Mouse (Mus musculus) liver, embryonic 12.5 days (tissue): ENCODE data around the gene Rpl41. TPM values are rescaled to one million over a fixed set of nuclear protein-coding genes. Genes with fewer than 3 reads are reported as not detected.
"Not testable (repeated sequence)": the region's sequence is repeated elsewhere in the genome, so short reads cannot be mapped to it uniquely, and the experiment has no call there.

Source experiments
- ATAC-seq: fragments of 200-750 bp; cut with Nextera tagmentation; 2 replicates; pipeline ENCODE4 v1.8.0; 2017; ENCODE audit warnings: moderate number of reproducible peaks, mild to moderate bottlenecking, moderate library complexity
- H3K27ac ChIP-seq: fragments of 300-500 bp; sonication (generic); 2 replicates; pipeline ENCODE4 v1.5.1; 2016; ENCODE audit warnings: mild to moderate bottlenecking
- H3K27me3 ChIP-seq: fragments of 300-500 bp; sonication (generic); replicated peaks from 2 replicates; pipeline ENCODE4 v1.6.1; 2016; ENCODE audit warnings: mild to moderate bottlenecking, moderate library complexity
- H3K36me3 ChIP-seq: fragments of 300-500 bp; sonication (generic); 2 replicates; pipeline ENCODE4 v1.6.1; 2016; ENCODE audit warnings: mild to moderate bottlenecking, moderate library complexity
- H3K4me1 ChIP-seq: fragments of 300-500 bp; sonication (generic); 2 replicates; pipeline ENCODE4 v1.6.1; 2016
- H3K4me2 ChIP-seq: fragments of 300-500 bp; sonication (generic); 2 replicates; pipeline ENCODE4 v1.6.1; 2016; ENCODE audit warnings: mild to moderate bottlenecking, moderate library complexity
- H3K4me3 ChIP-seq: fragments of 300-500 bp; sonication (generic); 2 replicates; pipeline ENCODE4 v1.5.1; 2016; ENCODE audit warnings: mild to moderate bottlenecking, moderate library complexity
- H3K9ac ChIP-seq: fragments of 300-500 bp; sonication (generic); 2 replicates; pipeline ENCODE4 v1.6.1; 2016; ENCODE audit warnings: mild to moderate bottlenecking, moderate library complexity
- H3K9me3 ChIP-seq: fragments of 300-500 bp; sonication (generic); replicated peaks from 2 replicates; pipeline ENCODE4 v1.6.1; 2016; ENCODE audit warnings: mild to moderate bottlenecking, moderate library complexity
- WGBS: fragments of 180-500 bp; shearing (Covaris S2); methylation state at CpG from one replicate; pipeline ENCODE4 v1.1.7; 2016; ENCODE audit not compliant: insufficient replicate concordance; 5-methylcytosine and 5-hydroxymethylcytosine counted together
- polyA plus RNA-seq: library from polyadenylated mRNA; unstranded; fragments of >200 nt; fragmentation: Nextera tagmentation; extraction: Ambion mirVana; gene quantifications from 2 replicates; pipeline ENCODE4 v1.2.1, GENCODE M21; 2016

Gene Rpl41
- polyA plus RNA-seq, 1 experiment from 2014 or later: 3,037 TPM

- no peak overlapping the region for H3K9ac ChIP-seq
- no peaks in the 10 kb centered on the region for H3K36me3 ChIP-seq
- ATAC-seq: no peak
- H3K4me1 ChIP-seq: peaks cover 22% of the 10 kb centered on the region
- peaks cover 80% of the 10 kb centered on the region for H3K27me3 ChIP-seq
- H3K4me3 ChIP-seq: no peak overlapping the region
- no peak overlapping the region for H3K27ac ChIP-seq
- no peaks in the 10 kb centered on the region for H3K9me3 ChIP-seq
- WGBS: 14% methylated on average over 4 of the region's 4 CpGs
- no peak overlapping the region for H3K4me2 ChIP-seq
Observed at GRCm38 (mm10) chr10:128584386-128584785, 35.3 kb upstream of the Rpl41 start.

GRCm38 (mm10) chr10:128583644-128584043 is 34.5 kb upstream of the Rpl41 start:
- Histone ChIP-seq H3K9ac (no peak overlapping the region), H3K4me3 (no peak overlapping the region), H3K27ac (no peak overlapping the region), H3K27me3 (peaks cover 75% of the 10 kb centered on the region), H3K9me3 (no peaks in the 10 kb centered on the region), H3K4me2 (no peak overlapping the region), H3K36me3 (no peaks in the 10 kb centered on the region), H3K4me1 (peaks cover 15% of the 10 kb centered on the region)
- ATAC-seq: no peak
- WGBS: 31% methylated on average over 7 of the region's 7 CpGs

GRCm38 (mm10) chr10:128579731-128580130 is 30.6 kb upstream of the Rpl41 start:
- H3K4me3 ChIP-seq: no peak overlapping the region
- ATAC-seq: no peak
- H3K4me1 ChIP-seq: no peaks in the 10 kb centered on the region
- peaks cover 4% of the 10 kb centered on the region; the same call in 1 of the 2 replicates for H3K9me3 ChIP-seq
- H3K27me3 ChIP-seq: peaks cover 36% of the 10 kb centered on the region
- no peaks in the 10 kb centered on the region for H3K36me3 ChIP-seq
- no peak overlapping the region for H3K4me2 ChIP-seq
- 67% methylated on average over 4 of the region's 4 CpGs for WGBS
- H3K9ac ChIP-seq: no peak overlapping the region
- no peak overlapping the region for H3K27ac ChIP-seq

GRCm38 (mm10) chr10:128579298-128579697 is 30.2 kb upstream of the Rpl41 start:
- ATAC-seq: no peak
- H3K27me3 ChIP-seq: peaks cover 35% of the 10 kb centered on the region
- H3K4me3 ChIP-seq: no peak overlapping the region
- H3K4me2 ChIP-seq: no peak overlapping the region
- H3K27ac ChIP-seq: no peak overlapping the region
- WGBS: 65% methylated on average over 3 of the region's 3 CpGs
- peaks cover 4% of the 10 kb centered on the region; the same call in 1 of the 2 replicates for H3K9me3 ChIP-seq
- no peaks in the 10 kb centered on the region for H3K4me1 ChIP-seq
- H3K36me3 ChIP-seq: no peaks in the 10 kb centered on the region
- H3K9ac ChIP-seq: no peak overlapping the region

GRCm38 (mm10) chr10:128578330-128578729 is 29.2 kb upstream of the Rpl41 start:
- Histone ChIP-seq H3K27ac (no peak overlapping the region), H3K4me1 (no peaks in the 10 kb centered on the region), H3K4me2 (peak overlapping the region; percentile 21; the same call in 1 of the 2 replicates), H3K9me3 (peaks cover 4% of the 10 kb centered on the region; the same call in 1 of the 2 replicates), H3K4me3 (no peak overlapping the region), H3K36me3 (no peaks in the 10 kb centered on the region), H3K9ac (no peak overlapping the region), H3K27me3 (peaks cover 33% of the 10 kb centered on the region)
- no peak for ATAC-seq
- WGBS: 48% methylated on average over 11 of the region's 11 CpGs

- ATAC-seq: no peak
- 77% methylated on average over 2 of the region's 2 CpGs for WGBS
- Histone ChIP-seq H3K27me3 (peaks cover 47% of the 10 kb centered on the region), H3K4me2 (no peak overlapping the region), H3K4me3 (no peak overlapping the region), H3K4me1 (no peaks in the 10 kb centered on the region), H3K9ac (no peak overlapping the region), H3K9me3 (peaks cover 4% of the 10 kb centered on the region; the same call in 1 of the 2 replicates), H3K36me3 (no peaks in the 10 kb centered on the region), H3K27ac (no peak overlapping the region)
Observed at GRCm38 (mm10) chr10:128575063-128575462, 26.0 kb upstream of the Rpl41 start.

- H3K27me3 ChIP-seq: peaks cover 13% of the 10 kb centered on the region
- H3K9ac ChIP-seq: peak within 1 kb of the TSS; percentile 98
- WGBS: under 1% methylated on average over 58 of the region's 58 CpGs
- peaks cover 36% of the 10 kb centered on the region for H3K4me1 ChIP-seq
- peak within 1 kb of the TSS; percentile 96 for H3K4me2 ChIP-seq
- H3K36me3 ChIP-seq: peaks cover 35% of the 10 kb centered on the region
- H3K9me3 ChIP-seq: no peaks in the 10 kb centered on the region
- H3K4me3 ChIP-seq: peak within 1 kb of the TSS; percentile 95
- peak within 1 kb of the TSS; percentile 95 for H3K27ac ChIP-seq
- ATAC-seq: peak; percentile 98
Observed at GRCm38 (mm10) chr10:128565788-128566531, 16.9 kb upstream of the Rpl41 start, which contains the start of gene Pa2g4. Pa2g4 (minus strand) TSS chr10:128565987.

- Histone ChIP-seq H3K9ac (peak overlapping the region; percentile 98), H3K27me3 (peaks cover 8% of the 10 kb centered on the region), H3K4me3 (peak overlapping the region; percentile 95), H3K4me2 (peak overlapping the region; percentile 96), H3K36me3 (peaks cover 42% of the 10 kb centered on the region), H3K9me3 (no peaks in the 10 kb centered on the region), H3K27ac (peak overlapping the region; percentile 95), H3K4me1 (peaks cover 36% of the 10 kb centered on the region)
- ATAC-seq: peak; percentile 18; the same call in 1 of the 2 replicates
- under 1% methylated on average over 46 of the region's 46 CpGs for WGBS
Observed at GRCm38 (mm10) chr10:128565206-128565787, 16.2 kb upstream of the Rpl41 start.

GRCm38 (mm10) chr10:128563544-128563943 is 14.4 kb upstream of the Rpl41 start:
- Histone ChIP-seq H3K27me3 (no peaks in the 10 kb centered on the region), H3K36me3 (peaks cover 57% of the 10 kb centered on the region), H3K4me1 (peaks cover 36% of the 10 kb centered on the region), H3K27ac (peak overlapping the region; percentile 95; the same call in 1 of the 2 replicates), H3K4me2 (peak overlapping the region; percentile 96), H3K9me3 (no peaks in the 10 kb centered on the region), H3K9ac (peak overlapping the region; percentile 98), H3K4me3 (peak overlapping the region; percentile 95)
- no peak for ATAC-seq
- WGBS: 78% methylated on average over 6 of the region's 6 CpGs

- Histone ChIP-seq H3K36me3 (peaks cover 56% of the 10 kb centered on the region), H3K9me3 (no peaks in the 10 kb centered on the region), H3K4me3 (no peak overlapping the region), H3K4me1 (no peaks in the 10 kb centered on the region), H3K27me3 (no peaks in the 10 kb centered on the region), H3K9ac (no peak overlapping the region), H3K4me2 (no peak overlapping the region), H3K27ac (no peak overlapping the region)
- no peak for ATAC-seq
- 78% methylated on average over 6 of the region's 6 CpGs for WGBS
Observed at GRCm38 (mm10) chr10:128556963-128557362, 7.9 kb upstream of the Rpl41 start.

GRCm38 (mm10) chr10:128556286-128556685 is 7.2 kb upstream of the Rpl41 start:
- no peaks in the 10 kb centered on the region for H3K9me3 ChIP-seq
- no peak overlapping the region for H3K4me3 ChIP-seq
- peaks cover 49% of the 10 kb centered on the region for H3K36me3 ChIP-seq
- no peak overlapping the region for H3K27ac ChIP-seq
- ATAC-seq: peak; percentile 19; the same call in 1 of the 2 replicates
- H3K9ac ChIP-seq: no peak overlapping the region
- no peak overlapping the region for H3K4me2 ChIP-seq
- no peaks in the 10 kb centered on the region for H3K4me1 ChIP-seq
- H3K27me3 ChIP-seq: no peaks in the 10 kb centered on the region

GRCm38 (mm10) chr10:128555567-128555966 is 6.5 kb upstream of the Rpl41 start:
- not testable (repeated sequence) for H3K4me3 ChIP-seq, H3K27ac ChIP-seq, H3K4me1 ChIP-seq, H3K9ac ChIP-seq, H3K4me2 ChIP-seq, H3K27me3 ChIP-seq, H3K9me3 ChIP-seq
- WGBS: 35% methylated on average over 1 of the region's 1 CpGs
- 0 out of 2 replicates have a peak, but pooled peaks have one; percentile 36 for ATAC-seq
- H3K36me3 ChIP-seq: peaks cover 42% of the 10 kb centered on the region
